Mouse (Mus musculus) hindbrain, embryonic 11.5 days (tissue): ENCODE results near the gene Abhd2. TPM values are rescaled to one million over a fixed set of nuclear protein-coding genes. Genes with fewer than 3 reads are reported as not detected.

Experiments
- ATAC-seq: fragments of 200-750 bp; cut with Nextera tagmentation; 2 replicates; pipeline ENCODE4 v1.8.0; 2017; ENCODE audit warnings: mild to moderate bottlenecking, moderate TSS enrichment, moderate library complexity; ENCODE audit not compliant: low FRiP score
- DNase-seq: peaks from one replicate; pipeline ENCODE4 v3.0.0-alpha.2; 2015; ENCODE audit warnings: low spot score
- H3K27ac ChIP-seq: fragments of 300-500 bp; sonication (generic); 2 replicates; pipeline ENCODE4 v1.5.1; 2014; ENCODE audit warnings: mild to moderate bottlenecking, low read depth, low read length
- H3K27me3 ChIP-seq: fragments of 300-500 bp; sonication (generic); 2 replicates; pipeline ENCODE4 v1.6.1; 2014; ENCODE audit warnings: mild to moderate bottlenecking, low read length, moderate library complexity, mixed read lengths; ENCODE audit not compliant: control insufficient read depth, insufficient read depth
- H3K36me3 ChIP-seq: fragments of 300-500 bp; sonication (generic); 2 replicates; pipeline ENCODE4 v1.6.1; 2014; ENCODE audit warnings: mild to moderate bottlenecking, low read length, moderate library complexity, mixed read lengths; ENCODE audit not compliant: control insufficient read depth, insufficient read depth
- H3K4me1 ChIP-seq: fragments of 300-500 bp; sonication (generic); replicated peaks from 2 replicates; pipeline ENCODE4 v1.6.1; 2014; ENCODE audit warnings: low read length, mixed read lengths; ENCODE audit not compliant: control insufficient read depth, insufficient read depth
- H3K4me2 ChIP-seq: fragments of 300-500 bp; sonication (generic); replicated peaks from 2 replicates; pipeline ENCODE4 v1.6.1; 2014; ENCODE audit warnings: mild to moderate bottlenecking, low read depth, low read length
- H3K4me3 ChIP-seq: fragments of 300-500 bp; sonication (generic); 2 replicates; pipeline ENCODE4 v1.5.1; 2014; ENCODE audit warnings: low read depth, low read length
- H3K9ac ChIP-seq: fragments of 300-500 bp; sonication (generic); 2 replicates; pipeline ENCODE4 v1.6.1; 2014; ENCODE audit warnings: low read depth, low read length
- H3K9me3 ChIP-seq: fragments of 300-500 bp; sonication (generic); 2 replicates; pipeline ENCODE4 v1.6.1; 2016; ENCODE audit warnings: low read length; ENCODE audit not compliant: control insufficient read depth
- WGBS: fragments of 180-500 bp; shearing (Covaris S2); extraction: QIAGEN DNeasy Blood & Tissue Kit; methylation state at CpG from one replicate; pipeline ENCODE4 v1.1.7; 2014; 5-methylcytosine and 5-hydroxymethylcytosine counted together
- polyA plus RNA-seq: library from polyadenylated mRNA; unstranded; fragments of >200 nt; fragmentation: Nextera tagmentation; extraction: Ambion mirVana; gene quantifications from 2 replicates; pipeline ENCODE4 v1.2.1, GENCODE M21; 2014

Abhd2 gene
- polyA plus RNA-seq, 1 experiment from 2014 or later: 12.2 TPM

- 0 out of 2 replicates have a peak, but pooled peaks cover 6% of the 10 kb centered on the region for H3K36me3 ChIP-seq
- WGBS: 80% methylated on average over 13 of the region's 13 CpGs
- H3K27me3 ChIP-seq: no peaks in the 10 kb centered on the region
- H3K27ac ChIP-seq: no peak overlapping the region
- ATAC-seq (no peak), DNase-seq (no peak)
- no peak overlapping the region for H3K4me3 ChIP-seq
- no peak overlapping the region for H3K4me2 ChIP-seq
- H3K9ac ChIP-seq: no peak overlapping the region
- 0 out of 2 replicates have a peak, but pooled peaks cover 2% of the 10 kb centered on the region for H3K4me1 ChIP-seq
- H3K9me3 ChIP-seq: no peaks in the 10 kb centered on the region
Measured at GRCm38 (mm10) chr7:79295196-79295826, 22.3 kb downstream of the Abhd2 start.

- WGBS: 40% methylated on average over 1 of the region's 1 CpGs
- 0 out of 2 replicates have a peak, but pooled peaks cover 5% of the 10 kb centered on the region for H3K4me1 ChIP-seq
- ATAC-seq (no peak), DNase-seq (no peak)
- 0 out of 2 replicates have a peak, but pooled peaks cover 6% of the 10 kb centered on the region for H3K36me3 ChIP-seq
- H3K4me2 ChIP-seq: no peak overlapping the region
- H3K9ac ChIP-seq: no peak overlapping the region
- H3K4me3 ChIP-seq: no peak overlapping the region
- H3K9me3 ChIP-seq: no peaks in the 10 kb centered on the region
- no peaks in the 10 kb centered on the region for H3K27me3 ChIP-seq
- H3K27ac ChIP-seq: no peak overlapping the region
Measured at GRCm38 (mm10) chr7:79298681-79299080, 25.7 kb downstream of the Abhd2 start.

- H3K9ac ChIP-seq: no peak overlapping the region
- H3K27me3 ChIP-seq: no peaks in the 10 kb centered on the region
- no peak overlapping the region for H3K27ac ChIP-seq
- H3K4me1 ChIP-seq: 0 out of 2 replicates have a peak, but pooled peaks cover 3% of the 10 kb centered on the region
- no peak overlapping the region for H3K4me2 ChIP-seq
- H3K9me3 ChIP-seq: no peaks in the 10 kb centered on the region
- 85% methylated on average over 7 of the region's 7 CpGs for WGBS
- 0 out of 2 replicates have a peak, but pooled peaks cover 4% of the 10 kb centered on the region for H3K36me3 ChIP-seq
- no peak for ATAC-seq
- DNase-seq: no peak
- H3K4me3 ChIP-seq: no peak overlapping the region
Measured at GRCm38 (mm10) chr7:79299548-79299947, 26.5 kb downstream of the Abhd2 start.

GRCm38 (mm10) chr7:79300432-79301151 is 27.6 kb downstream of the Abhd2 start:
- Histone ChIP-seq H3K4me2 (no peak overlapping the region), H3K36me3 (0 out of 2 replicates have a peak, but pooled peaks cover 3% of the 10 kb centered on the region), H3K27me3 (no peaks in the 10 kb centered on the region), H3K9ac (no peak overlapping the region), H3K9me3 (no peaks in the 10 kb centered on the region), H3K4me3 (no peak overlapping the region), H3K4me1 (0 out of 2 replicates have a peak, but pooled peaks cover 3% of the 10 kb centered on the region), H3K27ac (no peak overlapping the region)
- ATAC-seq: no peak
- DNase-seq: no peak
- 69% methylated on average over 13 of the region's 13 CpGs for WGBS

- Histone ChIP-seq H3K9ac (no peak overlapping the region), H3K36me3 (0 out of 2 replicates have a peak, but pooled peaks cover 2% of the 10 kb centered on the region), H3K9me3 (no peaks in the 10 kb centered on the region), H3K27me3 (no peaks in the 10 kb centered on the region), H3K4me2 (no peak overlapping the region), H3K4me3 (no peak overlapping the region), H3K4me1 (0 out of 2 replicates have a peak, but pooled peaks cover 3% of the 10 kb centered on the region), H3K27ac (no peak overlapping the region)
- 86% methylated on average over 6 of the region's 6 CpGs for WGBS
- no peak for ATAC-seq
- DNase-seq: no peak
Measured at GRCm38 (mm10) chr7:79302145-79302544, 29.1 kb downstream of the Abhd2 start.

- no peaks in the 10 kb centered on the region for H3K27me3 ChIP-seq
- no peak overlapping the region for H3K9ac ChIP-seq
- no peak for ATAC-seq
- 0 out of 2 replicates have a peak, but pooled peaks cover 3% of the 10 kb centered on the region for H3K4me1 ChIP-seq
- DNase-seq: no peak
- 90% methylated on average over 2 of the region's 2 CpGs for WGBS
- H3K36me3 ChIP-seq: no peaks in the 10 kb centered on the region
- no peak overlapping the region for H3K4me3 ChIP-seq
- no peak overlapping the region for H3K27ac ChIP-seq
- no peak overlapping the region for H3K4me2 ChIP-seq
- H3K9me3 ChIP-seq: no peaks in the 10 kb centered on the region
Measured at GRCm38 (mm10) chr7:79302586-79302985, 29.6 kb downstream of the Abhd2 start.

GRCm38 (mm10) chr7:79303183-79303761 is 30.3 kb downstream of the Abhd2 start:
- no peak overlapping the region for H3K4me3 ChIP-seq
- DNase-seq (no peak), ATAC-seq (no peak)
- no peaks in the 10 kb centered on the region for H3K9me3 ChIP-seq
- H3K36me3 ChIP-seq: no peaks in the 10 kb centered on the region
- no peak overlapping the region for H3K27ac ChIP-seq
- WGBS: 85% methylated on average over 6 of the region's 6 CpGs
- H3K4me2 ChIP-seq: no peak overlapping the region
- H3K4me1 ChIP-seq: 0 out of 2 replicates have a peak, but pooled peaks cover 3% of the 10 kb centered on the region
- no peak overlapping the region for H3K9ac ChIP-seq
- no peaks in the 10 kb centered on the region for H3K27me3 ChIP-seq

GRCm38 (mm10) chr7:79308455-79309030 is 35.5 kb downstream of the Abhd2 start:
- Histone ChIP-seq H3K27me3 (no peaks in the 10 kb centered on the region), H3K9ac (no peak overlapping the region), H3K4me3 (no peak overlapping the region), H3K4me1 (peaks cover 8% of the 10 kb centered on the region), H3K4me2 (no peak overlapping the region), H3K36me3 (no peaks in the 10 kb centered on the region), H3K27ac (0 out of 2 replicates have a peak overlapping the region, but pooled peaks have one; percentile 2), H3K9me3 (no peaks in the 10 kb centered on the region)
- no peak for ATAC-seq
- DNase-seq: no peak
- WGBS: 81% methylated on average over 8 of the region's 8 CpGs
